Comparison of ENCODE assay signal across 16 mouse cellular contexts in genomic region chr6:147788095-147788494, GRCm38 (mm10).
"Had no signal": no experiment of that assay in that cellular context is flagged by ENCODE, and none has a peak within 500 bp of the region (broad histone marks: within the 10 kb centered on the region; RNA-seq: fewer than 3 reads in every experiment).

No protein-coding gene starts in this region.

- ATAC-seq: midbrain, embryonic 15.5 days had no signal

- H3K4me3 ChIP-seq: kidney, embryonic 15.5 days; left cerebral cortex, adult 2 months; limb, embryonic 10.5 days; liver, embryonic 15.5 days; megakaryocyte, embryonic 14.5 days; midbrain, embryonic 15.5 days; neural tube, embryonic 13.5 days; stomach, embryonic 15.5 days had no signal

- DNase-seq: kidney, postnatal 14 days; lung, adult 2 months; lung, postnatal 10 days; retina, postnatal 1 day; thymus, adult 2 months; thymus, postnatal 36 days had no signal

- H3K27me3 ChIP-seq: liver, embryonic 15.5 days; midbrain, embryonic 15.5 days; neural tube, embryonic 13.5 days; stomach, embryonic 15.5 days had no signal

- H3K36me3 ChIP-seq: kidney, embryonic 15.5 days; limb, embryonic 10.5 days; liver, embryonic 15.5 days; midbrain, embryonic 15.5 days; neural tube, embryonic 13.5 days; stomach, embryonic 15.5 days had no signal

- H3K4me2 ChIP-seq: kidney, embryonic 15.5 days; liver, embryonic 11.5 days; liver, embryonic 15.5 days; midbrain, embryonic 11.5 days; midbrain, embryonic 15.5 days; neural tube, embryonic 13.5 days; stomach, embryonic 15.5 days had no signal
